Mouse (Mus musculus) mammary gland, adult 2 months (tissue): ENCODE results near the gene Epyc. TPM values are rescaled to one million over a fixed set of nuclear protein-coding genes. Genes with fewer than 3 reads are reported as not detected.

Experiments used
- polyA plus RNA-seq: library from polyadenylated mRNA; depleted of rRNA; stranded (reverse); fragments of >200 nt; gene quantifications from 2 replicates; pipeline ENCODE4 v1.2.3, GENCODE M21; 2012; ENCODE audit warnings: low replicate concordance; rRNA removed

Epyc gene
- polyA plus RNA-seq: 0.10 and 0.37 TPM in 2 replicates

GRCm38 (mm10) chr10:97643768-97644167 is at the start of gene Epyc:
TSS of gene Epyc (plus strand) at chr10:97644068.

GRCm38 (mm10) chr10:97606579-97606978 is 37.3 kb upstream of the Epyc start, which contains the start of gene Kera:
TSS of gene Kera (plus strand) at chr10:97606879.

GRCm38 (mm10) chr10:97692913-97693312 is 49.0 kb downstream of the Epyc start, which contains the start of gene Ccer1:
TSS of gene Ccer1 (plus strand) at chr10:97693059.

GRCm38 (mm10) chr10:97726655-97727054 is 82.8 kb downstream of the Epyc start, which contains the start of gene C030005K15Rik:
TSS of gene C030005K15Rik (minus strand) at chr10:97726755.

Other genes with a start within 250 kb of the Epyc start
- gene Dcn, start 164.5 kb upstream of the Epyc start, polyA plus RNA-seq: 555 and 1,355 TPM in 2 replicates
- gene Lum, start 78.9 kb upstream of the Epyc start, polyA plus RNA-seq: 83.0 and 241 TPM in 2 replicates
- 0.62 and 1.1 TPM in 2 replicates for gene Kera, start 37.2 kb upstream of the Epyc start, polyA plus RNA-seq
- gene Ccer1, start 49.0 kb downstream of the Epyc start, polyA plus RNA-seq: not detected in 2 replicates
- not detected in 2 replicates for gene C030005K15Rik, start 82.7 kb downstream of the Epyc start, polyA plus RNA-seq